In genomic region chr16:24569681-24570080, GRCm38 (mm10) we compare ENCODE assay signal across 12 mouse cellular contexts.
DNase-seq lines count a peak whose midpoint lies in the region; ATAC-seq and TF ChIP-seq lines count a peak whose summit lies in the region.
"Had no signal": no experiment of that assay in that cellular context is flagged by ENCODE, and none has a peak within 500 bp of the region (broad histone marks: within the 10 kb centered on the region; RNA-seq: fewer than 3 reads in every experiment).

No protein-coding gene starts in this region.

- ATAC-seq in heart, embryonic 12.5 days (ENCODE audit: insufficient number of reproducible peaks, low FRiP score), result no peak
- peak; percentile 78 for ATAC-seq in lung, postnatal 0 days

- H3K9ac ChIP-seq in heart, embryonic 12.5 days, result no peak overlapping the region
- no peak overlapping the region for H3K9ac ChIP-seq in lung, postnatal 0 days (replicated peaks; ENCODE audit: low read depth)
- H3K9ac ChIP-seq: limb, embryonic 12.5 days; neural tube, embryonic 15.5 days had no signal

- peak; percentile 15 for DNase-seq in cerebellum, postnatal 14 days
- DNase-seq in cerebellum, postnatal 36 days, result no peak
- DNase-seq in left cerebral cortex, postnatal 4 days, result peak; percentile 15
- no peak for DNase-seq in left cerebral cortex, adult 11 months (ENCODE audit: low spot score)
- peak; percentile 90 for DNase-seq in lung, postnatal 0 days (ENCODE audit: low spot score)
- no peak for DNase-seq in embryo, embryonic 10.5 days (ENCODE audit: low spot score)
- DNase-seq in thymus, postnatal 36 days, result no peak
- DNase-seq: embryo, embryonic 11 days had no signal

- H3K36me3 ChIP-seq in heart, embryonic 12.5 days, result no peaks in the 10 kb centered on the region
- H3K36me3 ChIP-seq in lung, postnatal 0 days (ENCODE audit: insufficient read depth, low read length), result no peaks in the 10 kb centered on the region
- H3K36me3 ChIP-seq: limb, embryonic 12.5 days; neural tube, embryonic 15.5 days had no signal

- no peaks in the 10 kb centered on the region for H3K9me3 ChIP-seq in heart, embryonic 12.5 days (replicated peaks)
- no peaks in the 10 kb centered on the region for H3K9me3 ChIP-seq in lung, postnatal 0 days (ENCODE audit: low read length)
- H3K9me3 ChIP-seq: limb, embryonic 12.5 days; neural tube, embryonic 15.5 days had no signal

- intact Hi-C loops in left cerebral cortex, postnatal 4 days (cut with DNase I), result no loop called here

- no peak for TF ChIP-seq CTCF in lung, postnatal 0 days (IDR thresholded peaks at IDR 0.05)

- peak; percentile 49; the same call in 1 of the 2 replicates for TF ChIP-seq EP300 in lung, postnatal 0 days (IDR thresholded peaks at IDR 0.05)

- 45% methylated on average over 5 of the region's 5 CpGs for WGBS in heart, embryonic 12.5 days
- 53% methylated on average over 5 of the region's 5 CpGs for WGBS in lung, postnatal 0 days

- 0 out of 2 replicates have a peak overlapping the region, but pooled peaks have one; percentile 15 for H3K27ac ChIP-seq in heart, embryonic 12.5 days (ENCODE audit: poor library complexity, severe bottlenecking)
- no peak overlapping the region for H3K27ac ChIP-seq in lung, postnatal 0 days (ENCODE audit: low read length)
- H3K27ac ChIP-seq: kidney, postnatal 0 days; limb, embryonic 12.5 days; neural tube, embryonic 15.5 days had no signal

- no peaks in the 10 kb centered on the region for H3K27me3 ChIP-seq in heart, embryonic 12.5 days (replicated peaks)
- H3K27me3 ChIP-seq in lung, postnatal 0 days (replicated peaks; ENCODE audit: insufficient read depth, low read length), result no peaks in the 10 kb centered on the region
- H3K27me3 ChIP-seq: limb, embryonic 12.5 days; neural tube, embryonic 15.5 days had no signal

- H3K4me3 ChIP-seq in heart, embryonic 12.5 days, result no peak overlapping the region
- H3K4me3 ChIP-seq in lung, postnatal 0 days (ENCODE audit: low read depth, low read length), result no peak overlapping the region
- H3K4me3 ChIP-seq: limb, embryonic 12.5 days; neural tube, embryonic 15.5 days had no signal

- no peak overlapping the region for H3K4me2 ChIP-seq in heart, embryonic 12.5 days
- H3K4me2 ChIP-seq in lung, postnatal 0 days (replicated peaks; ENCODE audit: low read depth, low read length), result no peak overlapping the region
- H3K4me2 ChIP-seq: limb, embryonic 12.5 days; neural tube, embryonic 15.5 days had no signal

- peaks cover 42% of the 10 kb centered on the region for H3K4me1 ChIP-seq in heart, embryonic 12.5 days (replicated peaks)
- peaks cover 4% of the 10 kb centered on the region; the same call in 1 of the 2 replicates for H3K4me1 ChIP-seq in lung, postnatal 0 days (ENCODE audit: insufficient read depth, low read depth, low read length)

Comparison
In these comparisons a context has a peak if more than half of its experiments do, and no peak if none do; other contexts are left out.
1. DNase-seq: peak in cerebellum, postnatal 14 days (2 of 2), left cerebral cortex, postnatal 4 days (single experiment) and lung, postnatal 0 days (single experiment); none in cerebellum, postnatal 36 days (0 of 2), left cerebral cortex, adult 11 months (single experiment), embryo, embryonic 10.5 days (single experiment) and thymus, postnatal 36 days (0 of 2).